Mouse (Mus musculus): ENCODE results near the gene Zyg11a. TPM values are rescaled to one million over a fixed set of nuclear protein-coding genes. Genes with fewer than 3 reads are reported as not detected.
"Not testable (repeated sequence)": the region's sequence is repeated elsewhere in the genome, so short reads cannot be mapped to it uniquely, and the experiment has no call there.

Zyg11a gene
- polyA plus RNA-seq, 1 experiment from 2014 or later, result 0.27 TPM

GRCm38 (mm10) chr4:108196277-108196855, 21.5 kb downstream of the Zyg11a start:
- H3K27me3 ChIP-seq (replicated peaks), result no peaks in the 10 kb centered on the region
- WGBS, result 61% methylated on average over 6 of the region's 6 CpGs
- H3K9me3 ChIP-seq, result no peaks in the 10 kb centered on the region
- H3K4me3 ChIP-seq (replicated peaks), result no peak overlapping the region
- no peaks in the 10 kb centered on the region for H3K36me3 ChIP-seq
- no peak overlapping the region for H3K4me2 ChIP-seq
- ATAC-seq (ENCODE audit: insufficient read depth, low FRiP score, low read depth), result no peak
- no peak overlapping the region for H3K9ac ChIP-seq
- no peaks in the 10 kb centered on the region for H3K4me1 ChIP-seq
- no peak overlapping the region for H3K27ac ChIP-seq

DNA sequence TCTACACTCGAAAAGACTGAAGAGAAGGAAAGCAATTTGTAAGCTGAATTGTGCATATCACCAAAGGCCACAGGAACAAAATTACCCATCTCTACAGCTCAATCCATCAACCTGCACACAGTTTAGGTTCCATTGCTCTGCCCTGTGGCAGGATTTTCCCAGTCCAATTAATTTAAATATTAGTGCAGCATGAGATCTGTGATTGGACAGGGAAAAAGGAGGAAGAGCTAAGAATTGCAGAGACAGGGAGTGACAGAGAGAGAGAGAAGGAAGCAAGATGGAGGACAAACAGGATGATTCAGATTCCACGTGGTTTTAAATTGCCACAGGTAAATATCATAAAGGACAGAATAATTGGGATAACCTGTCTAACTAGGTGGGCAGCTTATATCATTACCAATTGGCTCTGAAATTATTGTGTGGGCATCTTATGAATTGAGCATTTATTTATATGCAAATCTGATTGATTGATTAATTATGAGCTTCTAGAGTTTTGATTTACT, 25.0 kb downstream of the Zyg11a start:
- Histone ChIP-seq H3K9ac (no peak overlapping the region), H3K4me2 (no peak overlapping the region), H3K27ac (no peak overlapping the region), H3K4me1 (no peaks in the 10 kb centered on the region), H3K9me3 (no peaks in the 10 kb centered on the region), H3K36me3 (no peaks in the 10 kb centered on the region), H3K4me3 (replicated peaks) (no peak overlapping the region), H3K27me3 (replicated peaks) (no peaks in the 10 kb centered on the region)
- ATAC-seq (ENCODE audit: insufficient read depth, low FRiP score, low read depth), result no peak
- 74% methylated on average over 2 of the region's 2 CpGs for WGBS

GRCm38 (mm10) chr4:108182278-108182677, 35.6 kb downstream of the Zyg11a start:
- Histone ChIP-seq H3K4me2 (no peak overlapping the region), H3K9me3 (no peaks in the 10 kb centered on the region)
- 72% methylated on average over 1 of the region's 1 CpGs for WGBS

DNA sequence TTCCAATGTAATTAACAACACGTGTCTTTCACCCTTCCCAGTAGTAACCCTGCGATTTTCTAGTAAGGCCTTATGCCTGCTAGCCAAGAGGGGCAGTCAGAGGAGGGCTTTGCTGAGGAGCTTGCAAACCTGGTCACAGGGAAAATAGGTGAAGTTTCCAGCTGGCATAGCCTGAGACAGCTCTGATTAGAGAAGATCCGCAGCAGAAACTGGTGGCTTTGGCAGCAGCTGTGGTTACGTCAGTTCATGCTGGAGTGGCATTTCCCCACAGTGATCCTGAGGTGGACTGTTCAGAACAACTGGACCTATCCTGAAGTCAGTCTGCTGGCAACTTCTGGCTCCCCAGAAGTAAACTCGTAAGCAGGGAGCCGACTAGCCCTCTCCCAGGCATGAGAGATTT, 49.8 kb downstream of the Zyg11a start:
- Histone ChIP-seq H3K4me3 (replicated peaks) (no peak overlapping the region), H3K4me2 (no peak overlapping the region), H3K9me3 (no peaks in the 10 kb centered on the region), H3K27me3 (replicated peaks) (no peaks in the 10 kb centered on the region), H3K9ac (no peak overlapping the region), H3K36me3 (no peaks in the 10 kb centered on the region), H3K27ac (no peak overlapping the region), H3K4me1 (no peaks in the 10 kb centered on the region)
- WGBS, result 76% methylated on average over 6 of the region's 6 CpGs
- ATAC-seq (ENCODE audit: insufficient read depth, low FRiP score, low read depth), result no peak

More at GRCm38 (mm10) chr4:108182278-108182677, 35.6 kb downstream of the Zyg11a start:
- ATAC-seq (ENCODE audit: insufficient read depth, low FRiP score, low read depth), result no peak
- no peaks in the 10 kb centered on the region for H3K36me3 ChIP-seq
- no peak overlapping the region for H3K9ac ChIP-seq
- H3K4me1 ChIP-seq, result no peaks in the 10 kb centered on the region
- H3K27me3 ChIP-seq (replicated peaks), result no peaks in the 10 kb centered on the region
- no peak overlapping the region for H3K4me3 ChIP-seq (replicated peaks)
- no peak overlapping the region for H3K27ac ChIP-seq

- Histone ChIP-seq H3K9ac (no peak overlapping the region), H3K4me1 (no peaks in the 10 kb centered on the region), H3K4me2 (no peak overlapping the region), H3K27ac (no peak overlapping the region), H3K27me3 (replicated peaks) (no peaks in the 10 kb centered on the region), H3K4me3 (replicated peaks) (no peak overlapping the region), H3K9me3 (no peaks in the 10 kb centered on the region), H3K36me3 (no peaks in the 10 kb centered on the region)
- WGBS, result 74% methylated on average over 4 of the region's 4 CpGs
- ATAC-seq (ENCODE audit: insufficient read depth, low FRiP score, low read depth), result no peak
Observed at GRCm38 (mm10) chr4:108166874-108167273, 51.0 kb downstream of the Zyg11a start.

DNA sequence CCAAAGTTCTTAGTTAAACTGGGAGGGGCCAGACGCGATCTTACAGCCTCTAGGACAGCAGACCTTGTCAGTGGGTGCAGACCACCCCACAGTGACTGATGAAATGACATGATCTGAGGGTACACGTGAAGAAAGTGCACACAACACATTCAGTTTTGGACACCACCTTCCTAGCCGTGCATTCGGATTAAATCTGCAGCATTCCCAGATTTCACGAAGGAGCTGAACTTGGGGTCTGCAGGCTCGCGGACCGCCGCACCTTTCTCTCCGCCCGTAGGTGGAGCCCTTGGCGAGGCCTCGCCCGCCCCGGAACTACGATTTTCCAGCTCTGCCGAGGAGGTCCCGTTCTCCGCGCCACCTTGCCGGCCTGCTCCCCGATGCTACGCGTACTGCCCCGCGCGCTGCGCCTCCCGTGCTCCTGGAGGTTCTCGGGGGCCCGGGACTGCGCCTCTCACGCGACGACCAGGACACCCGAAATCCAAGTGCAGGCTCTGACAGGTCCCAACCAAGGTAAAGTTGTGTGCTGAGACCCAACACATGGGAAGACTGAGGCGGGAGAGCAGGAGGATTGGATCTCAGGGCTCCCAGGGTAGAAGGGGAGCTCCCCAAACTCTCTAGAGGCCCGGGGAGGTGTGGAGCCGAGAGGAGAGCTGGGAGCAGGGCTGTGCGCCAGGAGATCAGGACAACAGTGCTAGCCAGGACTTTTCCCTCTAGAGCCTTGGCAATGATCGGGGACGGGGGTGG, 52.5 kb downstream of the Zyg11a start, which contains the start of gene Echdc2:
Gene Echdc2 (plus strand): TSS at position 286 of the 744 bp plus-strand sequence.
- peak within 1 kb of the TSS; percentile 66 for H3K4me3 ChIP-seq (replicated peaks)
- ATAC-seq (ENCODE audit: insufficient read depth, low FRiP score, low read depth), result peak; percentile 43; the same call in 1 of the 2 replicates
- H3K9me3 ChIP-seq, result no peaks in the 10 kb centered on the region
- no peaks in the 10 kb centered on the region for H3K36me3 ChIP-seq
- no peak within 1 kb of the TSS for H3K27ac ChIP-seq
- no peaks in the 10 kb centered on the region for H3K27me3 ChIP-seq (replicated peaks)
- no peaks in the 10 kb centered on the region for H3K4me1 ChIP-seq
- peak within 1 kb of the TSS; percentile 62 for H3K9ac ChIP-seq
- under 1% methylated on average over 43 of the region's 43 CpGs for WGBS
- H3K4me2 ChIP-seq, result peak within 1 kb of the TSS; percentile 95

DNA sequence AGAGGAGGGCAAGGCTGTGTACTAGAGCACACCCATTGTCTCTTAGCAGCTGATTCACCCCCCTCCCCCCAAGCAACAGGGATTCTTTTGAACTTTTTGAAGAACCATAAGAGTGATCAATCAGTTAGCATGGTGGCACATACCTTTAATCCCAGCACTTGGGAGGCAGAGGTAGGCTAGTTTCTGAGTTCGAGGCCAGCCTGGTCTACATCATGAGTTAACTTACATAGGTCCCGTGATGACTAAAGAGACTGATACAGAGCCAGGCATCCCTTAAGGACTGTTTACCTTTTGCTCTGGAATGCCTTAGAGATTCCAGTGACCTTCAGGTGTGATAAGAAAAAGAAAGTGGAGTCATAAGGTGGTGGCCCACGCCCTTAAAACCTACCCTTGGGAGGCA, 54.6 kb downstream of the Zyg11a start:
- H3K4me3 ChIP-seq (replicated peaks), result no peak overlapping the region
- no peaks in the 10 kb centered on the region for H3K36me3 ChIP-seq
- no peak overlapping the region for H3K4me2 ChIP-seq
- H3K9me3 ChIP-seq, result no peaks in the 10 kb centered on the region
- no peak overlapping the region for H3K9ac ChIP-seq
- no peaks in the 10 kb centered on the region for H3K4me1 ChIP-seq
- WGBS, result 76% methylated on average over 3 of the region's 3 CpGs
- H3K27ac ChIP-seq, result no peak overlapping the region
- no peak for ATAC-seq (ENCODE audit: insufficient read depth, low FRiP score, low read depth)
- no peaks in the 10 kb centered on the region for H3K27me3 ChIP-seq (replicated peaks)

DNA sequence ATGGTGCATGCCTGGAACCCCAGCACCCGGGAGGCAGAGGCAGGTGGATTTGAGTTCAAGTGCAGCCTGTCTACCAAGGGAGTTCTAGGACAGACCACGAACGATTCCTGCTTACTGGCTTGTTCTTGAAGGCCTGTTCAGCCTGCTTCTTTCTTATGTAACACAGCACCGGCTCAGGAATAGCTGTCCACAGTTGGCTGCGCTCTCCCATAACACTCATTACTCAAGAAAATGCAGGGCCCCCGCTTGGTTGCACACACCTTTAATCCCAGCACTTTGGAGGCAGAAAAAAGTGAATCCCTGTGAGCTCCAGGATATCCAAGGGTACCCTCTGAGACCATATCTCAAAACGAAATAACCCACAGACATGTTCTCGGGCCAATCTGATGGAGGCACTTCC, 55.9 kb downstream of the Zyg11a start:
- no peak overlapping the region for H3K4me2 ChIP-seq
- 88% methylated on average over 8 of the region's 8 CpGs for WGBS

DNA sequence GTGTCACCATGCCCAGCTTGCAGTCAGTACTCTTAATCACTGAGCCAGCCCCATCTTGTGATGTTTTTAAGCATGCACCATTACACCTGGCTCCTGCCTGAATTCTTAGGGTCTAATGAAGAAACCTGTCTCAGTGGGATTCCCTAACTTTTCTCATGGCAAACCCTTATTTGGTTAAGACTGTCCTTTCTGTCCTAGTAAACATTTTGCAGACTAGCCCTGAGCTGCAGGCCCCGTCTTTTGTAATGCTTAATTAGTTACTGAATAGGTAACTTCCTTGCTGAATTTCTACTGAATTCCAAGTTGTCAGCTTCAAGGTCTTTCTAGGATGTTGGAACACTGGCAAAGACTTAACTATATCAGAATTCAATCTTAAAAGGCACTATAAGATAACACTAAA, 62.7 kb downstream of the Zyg11a start:
- not testable (repeated sequence) for H3K4me1 ChIP-seq; ATAC-seq (ENCODE audit: insufficient read depth, low FRiP score, low read depth)
- 71% methylated on average over 1 of the region's 1 CpGs for WGBS

More for the DNA sequence above, 55.9 kb downstream of the Zyg11a start:
- Histone ChIP-seq H3K27ac (no peak overlapping the region), H3K9me3 (no peaks in the 10 kb centered on the region), H3K4me3 (replicated peaks) (no peak overlapping the region), H3K9ac (no peak overlapping the region), H3K36me3 (no peaks in the 10 kb centered on the region), H3K27me3 (replicated peaks) (no peaks in the 10 kb centered on the region), H3K4me1 (no peaks in the 10 kb centered on the region)
- ATAC-seq (ENCODE audit: insufficient read depth, low FRiP score, low read depth), result no peak

DNA sequence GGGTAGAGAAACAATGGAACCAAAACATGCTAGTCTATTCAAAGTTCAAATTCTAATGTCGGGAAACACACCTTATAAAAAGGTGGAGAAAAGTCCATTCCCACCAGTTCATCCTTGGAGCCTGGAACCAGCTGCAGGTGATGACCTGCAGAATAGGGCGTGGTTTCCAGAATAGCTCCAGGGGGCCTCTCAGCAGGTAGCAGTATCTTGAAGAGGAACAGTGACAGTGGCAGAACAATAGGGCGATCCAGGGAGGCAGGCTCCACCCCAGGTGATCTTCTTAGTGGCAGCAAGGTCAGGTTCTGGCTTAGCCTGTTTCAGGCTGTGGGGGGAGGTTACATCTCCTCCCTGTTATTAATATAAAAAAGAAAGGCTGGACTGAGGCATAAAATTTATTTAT, 72.3 kb downstream of the Zyg11a start:
- not testable (repeated sequence) for ATAC-seq (ENCODE audit: insufficient read depth, low FRiP score, low read depth)
- WGBS, result 35% methylated on average over 3 of the region's 3 CpGs

More for the DNA sequence above, 62.7 kb downstream of the Zyg11a start:
- H3K4me3 ChIP-seq (replicated peaks); H3K27me3 ChIP-seq (replicated peaks); H3K36me3 ChIP-seq; H3K9me3 ChIP-seq; H3K4me2 ChIP-seq; H3K27ac ChIP-seq; H3K9ac ChIP-seq: not testable (repeated sequence)

GRCm38 (mm10) chr4:108144880-108145279, 73.0 kb downstream of the Zyg11a start, which contains the start of gene Scp2:
Scp2 (minus strand) TSS chr4:108144998.
- WGBS, result 80% methylated on average over 1 of the region's 1 CpGs
- H3K27me3 ChIP-seq (replicated peaks), result no peaks in the 10 kb centered on the region
- no peak within 1 kb of the TSS for H3K27ac ChIP-seq
- no peak for ATAC-seq (ENCODE audit: insufficient read depth, low FRiP score, low read depth)
- no peaks in the 10 kb centered on the region for H3K9me3 ChIP-seq
- H3K36me3 ChIP-seq, result no peaks in the 10 kb centered on the region
- H3K4me1 ChIP-seq, result no peaks in the 10 kb centered on the region
- no peak within 1 kb of the TSS for H3K9ac ChIP-seq
- H3K4me3 ChIP-seq (replicated peaks), result no peak within 1 kb of the TSS
- no peak within 1 kb of the TSS for H3K4me2 ChIP-seq

More for the DNA sequence above, 72.3 kb downstream of the Zyg11a start:
- H3K9ac ChIP-seq; H3K27ac ChIP-seq; H3K4me3 ChIP-seq (replicated peaks); H3K4me2 ChIP-seq; H3K36me3 ChIP-seq; H3K4me1 ChIP-seq; H3K27me3 ChIP-seq (replicated peaks); H3K9me3 ChIP-seq: not testable (repeated sequence)

DNA sequence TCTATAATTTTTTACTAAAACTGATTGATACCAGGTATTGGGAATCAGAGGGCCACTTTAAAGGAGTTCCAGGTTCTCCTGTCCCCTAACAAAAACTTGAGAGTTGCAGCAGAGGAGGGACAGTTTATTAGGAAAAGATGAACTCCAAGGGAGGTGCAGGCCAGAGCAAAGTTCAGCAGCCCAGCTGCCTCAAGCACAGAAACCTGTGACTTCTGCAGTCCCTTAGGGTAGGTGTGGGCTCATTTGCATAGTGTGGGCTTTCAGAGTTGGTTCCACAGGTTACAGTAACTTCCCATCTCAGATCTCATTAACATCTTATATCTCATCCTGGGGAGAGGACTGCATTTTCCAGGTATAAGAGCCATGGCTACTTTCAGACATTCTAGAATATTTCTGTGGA, 74.1 kb downstream of the Zyg11a start:
- no peak overlapping the region for H3K4me3 ChIP-seq (replicated peaks)
- H3K27me3 ChIP-seq (replicated peaks), result no peaks in the 10 kb centered on the region
- no peak for ATAC-seq (ENCODE audit: insufficient read depth, low FRiP score, low read depth)
- H3K9me3 ChIP-seq, result no peaks in the 10 kb centered on the region
- H3K36me3 ChIP-seq, result no peaks in the 10 kb centered on the region
- no peak overlapping the region for H3K27ac ChIP-seq
- no peak overlapping the region for H3K4me2 ChIP-seq
- H3K4me1 ChIP-seq, result no peaks in the 10 kb centered on the region
- no peak overlapping the region for H3K9ac ChIP-seq
